Mouse (Mus musculus) midbrain, postnatal 0 days (tissue): Measurements from ENCODE around the gene Pelp1. TPM values are rescaled to one million over a fixed set of nuclear protein-coding genes. Genes with fewer than 3 reads are reported as not detected.
A peak's percentile ranks its signal among the peaks of the same experiment; 100 is the strongest.
"Not testable (repeated sequence)": the region's sequence is repeated elsewhere in the genome, so short reads cannot be mapped to it uniquely, and the experiment has no call there.

ENCODE experiments used
- ATAC-seq: fragments of 200-750 bp; cut with Nextera tagmentation; 2 replicates; pipeline ENCODE4 v1.8.0; 2017; ENCODE audit warnings: moderate number of reproducible peaks, mild to moderate bottlenecking, moderate TSS enrichment, moderate library complexity; ENCODE audit not compliant: low FRiP score
- DNase-seq: peaks from one replicate; pipeline ENCODE4 v3.0.0-alpha.2; 2015; ENCODE audit warnings: low spot score
- H3K27ac ChIP-seq: fragments of 300-500 bp; sonication (generic); 2 replicates; pipeline ENCODE4 v1.5.1; 2014; ENCODE audit warnings: low read depth, mild to moderate bottlenecking, low read length, mixed read lengths
- H3K27me3 ChIP-seq: fragments of 300-500 bp; sonication (generic); 2 replicates; pipeline ENCODE4 v1.6.1; 2014; ENCODE audit warnings: low read length, control low read depth, mixed read lengths; ENCODE audit not compliant: insufficient read depth
- H3K36me3 ChIP-seq: fragments of 300-500 bp; sonication (generic); 2 replicates; pipeline ENCODE4 v1.6.1; 2014; ENCODE audit warnings: low read length, control low read depth, mixed read lengths; ENCODE audit not compliant: insufficient read depth
- H3K4me1 ChIP-seq: fragments of 300-500 bp; sonication (generic); 2 replicates; pipeline ENCODE4 v1.6.1; 2014; ENCODE audit warnings: mild to moderate bottlenecking, control low read depth, antibody characterized with exemption, low read length, mixed read lengths; ENCODE audit not compliant: insufficient read depth
- H3K4me2 ChIP-seq: fragments of 300-500 bp; sonication (generic); 2 replicates; pipeline ENCODE4 v1.6.1; 2014; ENCODE audit warnings: low read depth, mild to moderate bottlenecking, low read length, mixed read lengths; ENCODE audit not compliant: poor library complexity, severe bottlenecking
- H3K4me3 ChIP-seq: fragments of 300-500 bp; sonication (generic); 2 replicates; pipeline ENCODE4 v1.5.1; 2014; ENCODE audit warnings: low read depth, mild to moderate bottlenecking, low read length, moderate library complexity
- H3K9ac ChIP-seq: fragments of 300-500 bp; sonication (generic); replicated peaks from 2 replicates; pipeline ENCODE4 v1.6.1; 2014; ENCODE audit warnings: mild to moderate bottlenecking, low read length, moderate library complexity, mixed read lengths; ENCODE audit not compliant: poor library complexity, severe bottlenecking
- H3K9me3 ChIP-seq: fragments of 300-500 bp; sonication (generic); 2 replicates; pipeline ENCODE4 v1.6.1; 2016; ENCODE audit warnings: low read length, control low read depth
- CTCF ChIP-seq: IDR thresholded peaks from 2 replicates; pipeline ENCODE4 v1.5.1; 2016; ENCODE audit warnings: antibody characterized with exemption, mild to moderate bottlenecking
- WGBS: fragments of 180-500 bp; shearing (Covaris S2); extraction: QIAGEN DNeasy Blood & Tissue Kit; methylation state at CpG from one replicate; pipeline ENCODE4 v1.1.7; 2014; 5-methylcytosine and 5-hydroxymethylcytosine counted together
- polyA plus RNA-seq: library from polyadenylated mRNA; unstranded; fragments of >200 nt; fragmentation: Nextera tagmentation; extraction: Ambion mirVana; gene quantifications from 2 replicates; pipeline ENCODE4 v1.2.1, GENCODE M21; 2015
- total RNA-seq: library from RNA; depleted of rRNA; stranded (reverse); fragments of >200 nt; gene quantifications from 2 replicates; pipeline ENCODE4 v1.2.3, GENCODE M21; 2014

The Pelp1 gene
- total and polyA plus RNA-seq, 2 experiments from 2014 or later: 28.0 to 35.6 TPM

- Histone ChIP-seq H3K9me3 (no peaks in the 10 kb centered on the region), H3K4me2 (peak within 1 kb of the TSS; percentile 78), H3K4me1 (peaks cover 8% of the 10 kb centered on the region), H3K27me3 (no peaks in the 10 kb centered on the region), H3K36me3 (peaks cover 14% of the 10 kb centered on the region), H3K27ac (peak within 1 kb of the TSS; percentile 79), H3K4me3 (peak within 1 kb of the TSS; percentile 70), H3K9ac (peak within 1 kb of the TSS; percentile 76)
- DNase-seq (peak; percentile 99), ATAC-seq (peak; percentile 96)
- peak; percentile 78 for TF ChIP-seq CTCF
- WGBS: under 1% methylated on average over 74 of the region's 75 CpGs
These were observed 22.4 kb upstream of the Pelp1 start, which contains the start of gene Arrb2 for GRCm38 (mm10) chr11:70432048-70432894. Arrb2 (plus strand) TSS chr11:70432635.

- no peak overlapping the region for H3K9ac ChIP-seq
- no peaks in the 10 kb centered on the region for H3K9me3 ChIP-seq
- peak overlapping the region; percentile 79 for H3K27ac ChIP-seq
- peaks cover 7% of the 10 kb centered on the region for H3K36me3 ChIP-seq
- DNase-seq (no peak), ATAC-seq (no peak)
- H3K27me3 ChIP-seq: no peaks in the 10 kb centered on the region
- WGBS: 20% methylated on average over 5 of the region's 5 CpGs
- peak overlapping the region; percentile 70; the same call in 1 of the 2 replicates for H3K4me3 ChIP-seq
- peaks cover 8% of the 10 kb centered on the region for H3K4me1 ChIP-seq
- no peak for TF ChIP-seq CTCF
- peak overlapping the region; percentile 78 for H3K4me2 ChIP-seq
These were observed 21.7 kb upstream of the Pelp1 start for GRCm38 (mm10) chr11:70431574-70431973.

- H3K9ac ChIP-seq, H3K9me3 ChIP-seq, H3K4me2 ChIP-seq, DNase-seq, H3K4me3 ChIP-seq, H3K4me1 ChIP-seq, ATAC-seq, H3K27me3 ChIP-seq, H3K36me3 ChIP-seq, H3K27ac ChIP-seq: not testable (repeated sequence)
- WGBS: 72% methylated on average over 6 of the region's 6 CpGs
These were observed 16.8 kb upstream of the Pelp1 start for GRCm38 (mm10) chr11:70426598-70426997.

- H3K36me3 ChIP-seq: no peaks in the 10 kb centered on the region
- no peaks in the 10 kb centered on the region for H3K27me3 ChIP-seq
- no peaks in the 10 kb centered on the region for H3K4me1 ChIP-seq
- H3K4me3 ChIP-seq: no peak overlapping the region
- no peak overlapping the region for H3K9ac ChIP-seq
- no peak overlapping the region for H3K27ac ChIP-seq
- 75% methylated on average over 5 of the region's 5 CpGs for WGBS
- ATAC-seq (no peak), DNase-seq (no peak)
- TF ChIP-seq CTCF: no peak
- H3K4me2 ChIP-seq: no peak overlapping the region
- no peaks in the 10 kb centered on the region for H3K9me3 ChIP-seq
These were observed 9.7 kb upstream of the Pelp1 start for GRCm38 (mm10) chr11:70419486-70419885.

- no peaks in the 10 kb centered on the region for H3K36me3 ChIP-seq
- no peaks in the 10 kb centered on the region for H3K9me3 ChIP-seq
- no peak for ATAC-seq
- no peaks in the 10 kb centered on the region for H3K4me1 ChIP-seq
- no peaks in the 10 kb centered on the region for H3K27me3 ChIP-seq
- H3K4me3 ChIP-seq: no peak overlapping the region
- no peak for TF ChIP-seq CTCF
- DNase-seq: no peak
- 73% methylated on average over 4 of the region's 4 CpGs for WGBS
- no peak overlapping the region for H3K9ac ChIP-seq
- no peak overlapping the region for H3K4me2 ChIP-seq
- H3K27ac ChIP-seq: no peak overlapping the region
These were observed 8.4 kb upstream of the Pelp1 start for GRCm38 (mm10) chr11:70418199-70418598.

GRCm38 (mm10) chr11:70413961-70414360 is 4.1 kb upstream of the Pelp1 start:
- peak; percentile 98 for TF ChIP-seq CTCF

More at GRCm38 (mm10) chr11:70413961-70414360, 4.1 kb upstream of the Pelp1 start:
- H3K27me3 ChIP-seq: no peaks in the 10 kb centered on the region
- no peak overlapping the region for H3K9ac ChIP-seq
- H3K27ac ChIP-seq: no peak overlapping the region
- H3K4me1 ChIP-seq: peaks cover under 1% of the 10 kb centered on the region; the same call in 1 of the 2 replicates
- H3K4me2 ChIP-seq: no peak overlapping the region
- DNase-seq (peak; percentile 82), ATAC-seq (no peak)
- WGBS: 14% methylated on average over 3 of the region's 3 CpGs
- H3K4me3 ChIP-seq: no peak overlapping the region
- no peaks in the 10 kb centered on the region for H3K36me3 ChIP-seq
- no peaks in the 10 kb centered on the region for H3K9me3 ChIP-seq
